Mouse (Mus musculus) induced T-regulatory cell, adult 2 months (primary cell): ENCODE measurements around the gene Cnih3.

Source experiments
- DNase-seq: peaks from one replicate; pipeline ENCODE4 v3.0.0-alpha.2; 2012; ENCODE audit warnings: low read depth

Cnih3 gene

DNA sequence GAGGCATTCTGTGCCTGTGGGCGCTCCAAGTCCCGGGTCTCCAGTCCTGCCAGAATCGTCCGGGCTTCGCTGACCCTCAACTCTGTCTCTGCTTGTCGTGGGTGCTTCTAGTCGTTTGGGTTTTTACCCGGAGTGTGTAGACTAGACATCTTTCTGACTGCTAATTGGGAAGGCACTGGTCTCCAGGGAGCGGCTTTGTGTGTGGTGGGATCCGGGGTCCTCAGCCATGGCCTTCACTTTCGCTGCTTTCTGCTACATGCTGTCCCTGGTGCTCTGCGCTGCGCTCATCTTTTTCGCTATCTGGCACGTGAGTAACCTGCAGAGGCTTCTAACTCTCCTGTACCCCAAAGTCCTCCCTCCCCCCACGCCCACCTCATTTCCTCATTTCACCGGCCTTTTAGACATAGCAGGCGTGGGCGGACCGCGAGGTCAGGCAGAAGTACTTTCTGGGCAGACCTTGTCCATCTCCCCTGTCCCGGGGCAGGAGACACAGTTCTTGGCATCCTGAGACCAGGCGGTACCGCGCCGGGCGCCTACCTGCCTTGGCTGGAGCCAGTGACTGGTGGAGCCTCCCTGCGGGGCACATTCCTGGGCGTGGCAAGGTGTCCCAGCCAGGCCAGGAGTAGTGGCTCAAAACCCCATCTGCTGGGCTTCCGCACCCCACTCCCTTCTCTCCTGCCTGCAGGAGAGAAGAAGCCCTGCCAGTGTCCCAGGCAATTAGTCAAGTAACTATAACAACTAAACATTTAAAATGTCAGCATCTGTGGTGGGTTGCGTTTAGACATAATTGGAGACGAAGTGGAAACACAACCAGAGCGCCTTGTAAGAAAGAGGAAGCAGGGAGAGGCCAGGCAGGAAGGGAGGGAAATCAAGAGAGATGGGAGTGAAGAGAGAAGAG is 1.0 kb downstream of the Cnih3 start:
- DNase-seq, result no peak

DNA sequence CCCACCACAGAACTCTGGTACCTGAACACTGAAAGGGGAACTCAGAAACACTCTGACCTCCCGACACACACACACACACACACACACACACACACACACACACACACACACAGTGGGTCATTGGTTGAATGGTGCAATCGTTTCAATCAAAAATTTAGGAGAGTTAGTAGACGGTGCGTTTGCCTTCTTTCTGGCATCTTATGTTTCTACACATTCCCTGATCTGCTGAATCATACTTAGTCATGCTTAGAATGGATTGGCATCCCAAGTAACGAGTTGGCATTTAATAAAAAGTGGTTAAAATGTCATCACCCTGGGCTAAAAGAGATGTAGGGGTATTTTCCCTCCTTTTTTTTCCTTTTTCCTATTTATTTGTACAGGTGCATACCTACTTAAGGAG is 3.3 kb downstream of the Cnih3 start:
- DNase-seq, result no peak

DNA sequence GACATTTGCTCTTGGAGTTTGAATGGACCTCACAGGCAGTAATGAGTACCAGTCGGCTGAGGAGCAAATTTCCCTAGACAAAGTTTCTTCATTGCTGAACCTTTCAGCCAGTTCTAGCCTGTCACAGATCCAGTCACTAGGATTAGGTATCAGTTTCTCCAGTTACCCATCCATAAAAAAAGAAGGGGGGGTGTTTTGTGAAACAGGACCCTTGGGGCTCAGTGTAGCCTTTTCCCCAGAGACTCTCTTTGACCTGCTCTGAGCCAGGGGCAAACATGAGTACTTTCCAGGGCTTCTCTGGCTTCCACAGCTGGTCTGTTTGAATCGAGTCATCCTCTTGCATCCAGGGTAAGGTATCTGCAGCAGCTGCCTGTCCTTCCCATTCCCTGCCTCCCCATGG is 5.4 kb downstream of the Cnih3 start:
- no peak for DNase-seq

DNA sequence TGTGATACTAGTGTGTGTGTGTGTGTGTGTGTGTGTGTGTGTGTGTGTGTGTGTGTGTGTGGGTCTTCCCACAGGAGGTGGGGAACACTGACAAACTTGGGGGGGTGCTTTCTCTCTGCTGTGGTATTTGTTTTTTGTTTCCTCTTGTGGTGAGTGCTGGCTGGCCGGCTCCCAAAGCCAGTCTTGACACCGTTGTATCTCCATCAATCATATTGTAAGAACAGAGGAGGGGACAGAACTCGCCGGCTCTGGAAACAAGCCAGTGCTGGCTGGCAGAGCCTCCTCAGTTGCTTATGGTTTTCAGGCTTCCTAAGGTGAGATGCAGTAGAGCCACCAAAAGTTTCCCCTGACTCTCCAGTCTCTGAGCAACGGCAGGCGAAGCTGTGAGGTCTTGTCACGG is 6.1 kb downstream of the Cnih3 start:
- no peak for DNase-seq

DNA sequence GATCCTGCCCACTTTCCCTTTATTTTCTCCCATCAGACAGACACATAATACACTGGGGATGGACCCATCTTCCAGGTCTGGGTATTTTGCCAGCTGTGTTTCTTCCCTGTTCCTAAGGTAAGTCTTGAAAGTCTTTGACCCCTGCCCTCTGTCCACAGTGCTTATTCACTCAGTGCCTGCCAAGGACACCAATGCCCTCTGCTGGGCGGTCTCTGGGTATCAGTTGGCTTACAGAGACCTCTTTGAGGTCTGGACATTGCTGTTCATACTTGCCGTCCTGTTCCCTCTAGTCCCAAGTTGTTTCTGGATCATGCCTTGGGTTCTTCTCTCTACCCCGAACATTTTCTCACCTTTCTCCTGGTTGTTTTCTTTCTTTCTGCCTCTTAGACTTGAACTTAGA is 8.3 kb downstream of the Cnih3 start:
- DNase-seq, result no peak

DNA sequence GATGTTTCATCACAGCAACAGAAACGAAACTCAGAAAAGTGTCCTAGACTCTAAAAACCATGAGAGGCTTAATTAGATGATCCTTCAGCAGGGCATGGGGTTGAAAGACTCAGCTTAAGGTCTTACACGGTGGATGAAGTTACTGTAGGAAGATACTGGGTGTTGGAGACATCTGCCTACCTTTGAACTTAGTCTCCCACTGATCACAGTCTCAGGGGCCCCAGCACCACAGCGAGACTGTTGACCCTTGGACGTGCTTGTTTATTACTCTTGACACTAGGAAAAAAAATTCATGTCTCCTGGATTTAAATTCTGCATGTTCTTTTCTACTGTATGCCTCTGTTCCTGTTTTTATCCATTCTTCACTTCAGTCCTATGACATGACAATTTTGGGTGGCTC is 11.6 kb downstream of the Cnih3 start:
- no peak for DNase-seq

DNA sequence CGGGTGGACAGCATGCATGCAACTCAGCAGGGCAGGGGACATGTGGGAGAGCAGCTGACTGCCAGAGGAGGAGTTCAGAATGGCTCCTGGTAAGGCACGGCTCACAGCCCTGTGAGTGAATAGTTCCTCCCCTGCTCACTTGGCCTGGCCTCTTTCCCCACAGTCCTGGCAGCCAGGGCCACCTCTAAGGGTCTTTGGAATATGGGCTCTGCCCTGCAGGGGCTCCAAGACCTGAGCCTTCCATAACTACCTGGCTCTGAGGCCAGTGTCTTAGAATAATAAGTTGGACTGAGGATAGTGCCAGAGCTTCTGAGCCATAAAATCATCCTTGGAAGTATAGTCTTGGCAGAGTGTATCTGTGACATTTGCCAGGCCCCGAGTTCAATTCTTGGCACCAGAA is 12.9 kb downstream of the Cnih3 start:
- DNase-seq, result no peak

DNA sequence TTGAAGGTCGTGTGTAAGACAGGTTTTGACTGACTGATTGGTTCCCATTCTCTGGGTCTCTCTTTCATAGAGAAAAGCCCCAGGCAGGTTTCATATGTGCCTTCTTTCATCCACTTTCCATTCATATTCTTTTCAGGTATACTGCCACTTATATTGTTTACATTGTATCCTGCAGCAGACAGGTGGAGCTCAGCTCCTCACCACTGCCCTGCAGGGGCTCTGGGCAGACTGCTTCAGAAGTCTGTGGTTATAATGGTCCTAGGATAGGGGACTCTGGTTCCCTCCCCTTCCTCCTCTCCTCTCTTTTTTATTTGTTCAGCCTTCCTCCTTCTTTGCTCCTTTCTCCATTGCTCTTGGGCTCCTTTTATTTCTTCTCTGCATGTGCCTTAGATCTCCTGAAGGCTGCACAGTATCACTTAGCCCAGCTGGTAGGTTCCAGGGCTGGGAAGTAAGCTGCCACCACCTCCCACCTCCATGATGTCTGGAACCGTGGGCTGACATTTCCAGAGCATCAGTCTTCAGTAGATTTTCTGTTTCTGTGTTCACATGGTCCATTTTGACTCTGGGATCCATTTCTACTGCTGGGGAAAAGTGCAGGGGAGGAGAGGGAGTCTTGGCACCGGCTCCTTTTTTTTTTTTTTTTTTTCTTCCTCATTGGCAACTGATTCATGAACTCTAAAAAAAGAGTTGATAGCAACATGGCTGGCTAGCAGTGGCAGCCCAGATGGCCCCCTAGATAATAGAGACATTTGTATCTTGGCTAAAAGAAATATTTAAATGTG is 16.6 kb downstream of the Cnih3 start:
- no peak for DNase-seq

DNA sequence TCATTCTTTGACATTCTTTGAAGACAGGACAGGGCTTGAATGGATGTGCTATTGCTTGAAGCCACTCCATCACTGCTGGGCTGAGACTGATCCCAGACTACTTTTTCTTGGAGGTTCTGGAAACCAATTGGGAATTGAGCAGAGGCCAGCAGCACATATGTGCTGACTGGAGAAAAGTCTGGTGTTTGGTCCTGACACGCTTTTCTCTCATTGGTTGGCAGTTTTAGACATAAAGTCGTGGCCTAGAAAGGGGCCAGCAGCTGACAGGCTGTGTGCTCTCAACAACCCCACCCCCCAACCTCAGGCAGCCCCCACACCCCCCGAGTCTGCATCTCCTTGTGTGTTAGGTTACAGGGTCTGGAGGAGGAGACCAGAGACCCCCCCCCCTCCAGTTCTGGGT is 17.9 kb downstream of the Cnih3 start:
- no peak for DNase-seq

DNA sequence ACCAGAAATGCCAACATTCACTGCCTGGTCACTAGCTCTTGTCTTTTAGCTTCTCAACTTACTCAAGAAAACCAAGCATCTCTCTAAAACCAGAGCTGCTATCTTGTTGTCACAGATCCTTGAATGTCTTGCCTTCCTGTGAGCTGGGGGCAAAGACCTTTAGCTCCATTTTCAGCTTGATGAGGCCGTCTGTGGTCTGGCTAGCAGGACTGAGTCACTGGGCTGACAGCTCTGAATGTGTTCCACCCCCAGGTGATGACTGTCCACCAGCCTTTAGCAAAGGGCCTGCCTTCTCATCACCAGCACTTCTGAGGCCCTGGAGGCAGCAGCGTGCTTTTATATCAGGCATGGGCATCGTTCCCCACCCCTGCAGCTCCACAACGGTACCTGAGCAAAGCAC is 18.8 kb downstream of the Cnih3 start:
- DNase-seq, result no peak

DNA sequence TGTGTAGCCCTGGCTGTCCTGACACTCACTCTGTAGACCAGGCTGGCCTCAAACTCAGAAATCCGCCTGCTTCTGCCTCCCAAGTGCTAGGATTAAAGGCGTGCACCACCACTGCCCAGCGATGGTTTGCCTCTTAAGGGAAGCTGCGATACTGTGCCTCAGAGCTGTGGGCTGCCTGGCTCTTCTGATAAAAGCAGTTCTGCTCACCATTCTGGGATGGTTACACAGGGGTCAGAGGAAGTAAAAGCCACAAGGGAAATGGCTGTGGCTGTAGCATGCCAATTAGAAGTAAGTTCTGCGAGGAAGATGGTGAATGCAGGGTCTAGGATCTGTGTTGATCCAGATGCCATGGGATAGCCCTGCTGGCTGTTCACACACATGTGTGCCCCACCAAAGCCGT is 19.9 kb downstream of the Cnih3 start:
- no peak for DNase-seq

DNA sequence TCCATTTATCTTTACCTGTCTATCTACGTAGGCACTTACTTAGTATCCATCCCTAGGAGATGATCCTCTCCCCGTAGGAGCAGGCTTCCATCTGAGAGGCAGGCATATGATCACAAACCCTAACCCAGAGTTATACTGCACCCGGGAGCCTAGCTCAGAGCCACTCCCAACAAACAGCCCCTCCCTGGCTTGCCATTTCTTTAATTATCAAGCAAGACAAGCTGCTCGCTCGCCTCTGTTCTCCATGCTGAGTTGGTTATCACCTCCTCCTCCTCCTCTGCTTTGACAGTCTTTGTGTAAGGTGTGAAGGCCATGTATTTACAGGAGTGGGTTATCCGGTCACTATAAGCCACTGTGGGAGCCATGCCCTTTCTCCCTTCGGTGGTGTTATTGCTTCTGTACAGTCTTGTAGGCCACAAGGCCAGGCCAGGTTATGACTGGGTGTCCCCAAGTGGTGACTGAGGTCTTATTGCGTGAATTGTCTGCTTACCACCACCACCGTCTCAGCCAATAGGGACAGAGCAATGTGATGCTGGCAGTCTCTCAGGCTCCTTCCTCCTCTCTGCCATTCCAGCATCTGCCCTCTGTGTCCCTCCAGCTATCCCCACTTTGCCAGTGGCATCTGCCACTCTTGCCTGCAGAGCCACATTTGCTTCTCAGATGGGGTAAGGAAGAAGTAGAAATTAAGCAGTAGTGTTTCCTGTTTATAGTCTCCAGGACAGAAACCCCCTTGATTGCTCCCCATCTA is 22.4 kb downstream of the Cnih3 start:
- DNase-seq, result no peak

DNA sequence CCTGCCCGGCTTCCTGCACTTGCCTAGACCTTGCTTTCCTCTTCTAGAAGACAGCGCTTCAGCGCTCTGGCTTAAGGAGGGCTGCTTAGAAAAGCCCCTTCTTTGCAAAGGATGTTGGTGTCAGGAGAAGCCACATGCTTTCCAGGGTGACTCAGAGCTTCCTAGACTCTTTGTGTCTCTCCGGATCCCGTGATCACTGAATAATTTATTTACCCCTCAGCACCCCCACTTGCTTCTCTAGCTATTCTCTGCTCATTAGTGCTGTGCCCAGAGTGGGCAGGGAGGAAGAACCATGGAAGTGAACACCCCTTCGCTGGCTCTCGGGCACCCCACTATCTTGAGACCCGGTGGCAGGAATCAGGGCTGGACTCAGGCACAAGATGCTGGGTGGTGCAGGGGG is 24.0 kb downstream of the Cnih3 start:
- no peak for DNase-seq

DNA sequence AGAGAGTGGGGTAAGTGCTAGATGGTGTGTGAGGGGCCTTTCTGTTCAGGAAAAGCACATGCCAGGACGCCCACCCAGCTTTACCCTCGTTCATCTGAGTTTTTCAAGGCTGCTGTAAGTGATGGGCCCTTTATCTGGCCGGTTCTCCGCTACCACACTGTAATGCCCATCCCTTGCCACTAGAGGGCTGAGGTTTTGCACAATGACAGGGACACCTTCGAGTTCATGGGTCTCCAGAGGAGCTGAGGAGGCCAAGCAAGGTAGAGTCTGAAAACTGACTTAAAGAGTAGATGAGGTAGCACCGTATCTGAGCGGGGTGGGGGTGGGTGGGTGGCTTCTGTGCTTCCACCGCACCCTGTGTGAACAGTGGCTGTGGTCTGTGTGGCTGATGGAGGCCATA is 27.2 kb downstream of the Cnih3 start:
- peak; percentile 65 for DNase-seq

DNA sequence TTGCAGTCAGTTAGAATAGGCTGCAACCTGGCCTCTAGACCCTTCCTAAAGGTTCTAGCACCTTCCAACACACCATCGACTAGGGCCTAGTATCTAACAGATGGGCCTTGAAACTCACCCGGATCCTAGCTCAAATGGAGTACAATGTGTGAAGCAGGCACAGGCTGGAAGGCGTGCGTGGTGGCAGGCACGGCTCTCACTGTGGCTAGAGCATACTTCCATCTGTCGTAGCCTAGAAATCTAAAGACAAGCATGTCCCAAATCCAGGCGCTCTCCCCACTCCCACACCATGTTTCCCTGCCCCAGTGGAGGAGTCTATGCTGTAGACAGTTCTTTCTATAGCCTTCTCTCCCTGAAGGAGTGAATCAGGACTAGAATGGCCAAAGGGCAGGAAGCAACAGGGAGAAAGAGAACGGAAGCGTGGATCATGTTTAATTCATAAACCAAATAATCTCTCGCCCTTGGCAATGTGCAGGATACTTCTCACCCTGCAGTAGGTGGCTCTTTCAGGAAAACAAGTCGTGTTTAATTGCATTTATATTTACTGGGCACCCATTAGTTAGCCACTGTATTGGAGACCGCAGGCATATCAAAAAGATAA is 29.1 kb downstream of the Cnih3 start:
- DNase-seq, result no peak

DNA sequence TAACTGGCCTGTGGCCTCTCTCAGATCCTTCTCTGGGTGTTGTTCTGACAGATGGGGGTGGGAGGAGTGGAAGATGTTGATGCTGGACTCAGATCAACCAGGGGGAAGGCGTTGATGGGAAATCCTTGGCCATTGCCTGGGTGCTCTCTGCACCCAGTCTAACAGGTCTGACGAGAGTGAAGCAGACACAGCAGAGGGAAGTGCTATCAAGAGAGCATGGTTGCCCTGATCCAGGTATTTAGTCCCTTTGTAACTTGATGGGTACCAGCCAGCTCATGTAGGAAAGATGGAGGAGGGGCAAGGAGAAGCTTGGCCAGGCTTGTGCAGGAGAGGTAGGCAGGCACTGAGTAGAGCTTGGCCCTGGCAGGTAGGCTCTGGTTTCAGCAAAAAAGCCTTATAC is 36.8 kb downstream of the Cnih3 start:
- DNase-seq, result no peak

DNA sequence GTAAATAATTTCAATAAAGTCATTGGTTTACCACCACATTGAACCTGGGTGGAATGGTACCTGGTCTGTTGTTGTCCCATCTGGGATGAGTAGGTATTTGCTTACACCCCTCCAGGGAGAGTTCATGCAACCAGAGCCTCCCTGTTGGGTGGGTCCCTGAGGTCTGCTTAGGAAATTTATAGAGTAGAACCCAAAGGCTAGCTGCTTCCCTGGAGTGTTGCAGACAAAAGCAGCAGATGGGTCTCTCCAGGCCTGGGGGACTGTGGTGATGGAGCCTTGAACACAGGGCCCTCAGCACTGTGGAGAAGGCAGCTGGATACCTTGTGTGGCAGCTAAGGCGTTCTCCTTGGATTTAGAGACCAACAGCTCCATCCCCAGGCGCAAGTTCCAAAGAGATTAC is 40.1 kb downstream of the Cnih3 start:
- DNase-seq, result no peak

DNA sequence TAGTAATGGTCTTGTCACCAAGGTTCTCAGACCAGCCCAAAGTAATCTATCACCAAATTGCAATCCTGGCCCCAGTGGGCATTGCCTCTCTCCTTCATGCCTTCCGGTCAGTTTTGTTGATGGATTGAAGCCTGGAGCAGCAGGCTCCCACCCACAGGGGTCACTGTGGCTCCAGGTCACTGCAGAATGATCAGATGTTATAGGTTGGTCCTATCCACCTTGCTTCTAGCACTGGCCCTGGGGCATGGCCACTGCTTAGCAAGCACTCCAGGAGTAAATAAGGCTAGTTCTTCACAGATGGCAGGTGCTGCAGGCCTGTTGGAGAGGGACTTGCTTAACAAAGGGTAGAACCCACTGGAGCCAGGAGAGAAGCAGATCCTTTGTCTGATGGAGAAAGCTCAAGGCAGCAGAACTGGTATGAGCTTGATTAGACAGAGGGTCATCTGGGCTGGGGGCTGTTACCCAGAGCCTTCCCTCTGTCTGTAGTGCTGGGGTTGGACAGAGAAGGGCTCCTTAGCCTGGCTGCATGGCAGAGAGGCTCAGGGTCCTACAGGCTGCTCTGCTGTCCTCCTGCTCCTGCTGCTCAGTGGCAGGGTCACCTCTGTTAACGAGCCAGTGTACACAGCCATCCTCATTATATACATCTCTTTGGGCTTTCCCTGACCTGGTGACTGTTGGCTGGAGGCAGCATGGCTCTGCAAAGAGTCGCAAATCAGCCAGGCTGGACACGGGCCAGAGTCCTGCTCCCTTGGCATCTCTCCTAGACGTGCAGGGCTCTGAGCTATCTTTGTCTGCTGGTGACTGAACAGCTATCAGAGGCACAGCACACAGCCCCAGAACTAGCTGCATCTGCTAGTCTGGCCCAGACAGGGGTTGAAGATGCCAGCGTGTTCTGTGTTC is 41.1 kb downstream of the Cnih3 start:
- DNase-seq, result no peak

DNA sequence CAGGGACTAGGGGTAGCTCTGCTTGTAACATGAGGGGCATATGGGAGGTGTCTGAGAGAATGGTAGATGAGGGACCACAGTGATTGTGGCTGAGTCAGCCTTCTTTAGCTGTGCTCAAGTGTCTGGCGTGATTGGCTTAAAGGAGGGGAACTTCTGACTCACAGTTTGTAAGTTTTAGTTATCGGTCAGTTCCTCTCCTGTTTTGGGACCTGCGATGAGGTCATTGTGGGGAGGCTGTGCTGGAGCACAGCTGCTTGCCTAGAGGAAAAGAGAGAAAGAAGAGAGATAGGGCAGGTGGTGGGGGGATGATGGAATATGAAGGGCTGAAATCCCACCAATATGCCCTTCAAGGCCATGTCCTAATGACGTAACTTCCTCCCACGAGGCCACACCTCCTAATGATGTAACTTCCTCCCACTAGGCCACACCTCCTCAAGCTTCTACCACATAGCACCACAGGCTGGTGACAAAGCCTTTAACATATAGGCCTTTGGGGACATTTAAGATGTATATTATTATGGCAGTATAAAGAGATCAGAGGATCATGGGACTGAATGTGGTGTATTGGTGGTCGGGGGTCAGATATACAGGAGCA is 42.9 kb downstream of the Cnih3 start:
- peak; percentile 6 for DNase-seq

DNA sequence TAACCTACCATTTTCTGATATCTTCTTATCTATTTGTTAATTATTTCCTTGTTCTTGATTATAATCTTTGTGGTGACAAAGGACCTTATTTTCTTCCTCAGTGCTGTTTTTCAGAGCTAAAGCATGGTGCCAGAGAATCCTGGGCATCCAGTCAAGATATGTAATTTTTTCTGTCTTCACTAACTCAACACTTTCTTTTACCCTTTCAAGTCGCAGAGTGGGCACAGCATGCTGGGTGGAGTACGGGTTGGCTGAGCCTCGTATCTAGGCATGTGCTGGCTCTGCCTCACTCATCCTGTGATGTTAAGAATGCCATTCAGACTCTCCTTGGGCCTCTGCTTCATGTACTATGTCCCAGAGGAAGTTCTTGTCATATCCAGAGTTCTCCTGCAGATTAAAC is 46.8 kb downstream of the Cnih3 start:
- no peak for DNase-seq

DNA sequence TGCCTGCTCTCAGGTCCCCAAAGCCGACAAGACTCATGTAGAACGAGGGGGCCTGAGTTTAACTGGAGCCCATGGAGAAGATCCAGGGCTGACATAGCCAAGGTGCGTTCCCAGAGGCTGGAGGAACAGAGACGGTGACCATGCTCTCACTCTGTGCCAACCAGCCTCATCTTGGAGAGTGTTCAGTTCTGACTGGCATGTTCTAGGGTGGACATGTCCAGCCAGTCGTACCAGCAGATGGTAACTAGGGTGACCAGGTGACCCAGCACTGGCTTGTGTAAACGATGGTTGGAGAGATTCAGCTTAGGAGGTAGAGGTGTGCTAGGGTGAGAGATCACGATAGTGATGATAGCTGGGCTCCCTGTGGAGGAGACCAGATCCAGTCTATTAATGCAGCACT is 50.6 kb downstream of the Cnih3 start:
- DNase-seq, result no peak
